Mouse (Mus musculus): Measurements from ENCODE around the gene Trabd2b.

DNA sequence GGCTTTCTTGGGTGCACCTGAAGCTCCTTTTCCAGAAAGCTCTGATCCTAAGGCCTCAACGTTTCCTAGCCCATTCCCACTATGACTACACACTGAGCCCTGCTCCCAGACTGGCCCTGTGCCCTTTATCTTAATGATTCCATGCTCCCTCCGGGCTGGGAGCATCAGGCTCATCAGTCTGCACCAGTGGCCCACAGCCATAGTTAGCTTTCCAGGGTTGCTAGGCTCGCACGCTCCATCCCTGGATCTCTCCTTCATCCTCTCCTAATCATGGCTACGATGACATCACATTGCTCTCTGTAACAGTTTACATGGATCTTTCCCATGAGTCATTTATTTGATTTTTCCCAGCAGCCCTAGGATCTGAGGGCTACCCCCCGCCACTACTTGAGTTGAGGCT lies 103.1 kb downstream of the Trabd2b start:
- TF ChIP-seq CTCF (IDR thresholded peaks at IDR 0.05; ENCODE audit: borderline replicate concordance, insufficient read depth, low read depth, low read length) (no peak), POLR2A (IDR thresholded peaks at IDR 0.05; ENCODE audit: borderline replicate concordance, insufficient read depth, low read length) (no peak)
